Mouse (Mus musculus): ENCODE data around the gene Tshr.

Gene Tshr

DNA sequence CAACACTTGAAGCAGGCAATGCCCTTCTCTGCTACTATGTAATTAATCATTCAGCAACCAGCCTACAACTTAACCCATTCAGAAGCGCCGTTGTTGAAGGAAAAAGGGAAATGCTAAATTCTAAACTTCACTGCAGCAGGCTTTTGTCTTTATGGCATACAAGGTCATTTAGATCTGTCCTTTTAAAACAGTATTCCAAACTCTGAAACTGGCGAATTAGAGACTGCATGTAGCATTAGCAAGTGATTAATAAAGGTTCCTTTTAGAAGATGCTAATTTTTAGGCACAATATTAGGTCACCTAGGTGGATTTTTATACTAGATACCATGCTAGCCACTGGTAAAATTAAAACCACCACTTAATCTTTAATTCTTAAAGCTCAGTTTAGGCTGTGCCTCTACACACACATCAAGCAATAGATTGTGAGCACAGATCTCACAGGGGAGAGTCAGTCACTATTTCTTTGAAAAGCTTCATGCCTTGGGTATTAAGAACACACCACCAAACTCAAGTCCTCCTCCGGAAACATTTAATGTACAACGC, 203.2 kb downstream of the Tshr start:
- in situ Hi-C loops (cut with MboI, MseI): no loop called here

- in situ Hi-C loops (cut with MboI, MseI): no loop called here
Measured at GRCm38 (mm10) chr12:91588176-91588669, 203.9 kb downstream of the Tshr start.

DNA sequence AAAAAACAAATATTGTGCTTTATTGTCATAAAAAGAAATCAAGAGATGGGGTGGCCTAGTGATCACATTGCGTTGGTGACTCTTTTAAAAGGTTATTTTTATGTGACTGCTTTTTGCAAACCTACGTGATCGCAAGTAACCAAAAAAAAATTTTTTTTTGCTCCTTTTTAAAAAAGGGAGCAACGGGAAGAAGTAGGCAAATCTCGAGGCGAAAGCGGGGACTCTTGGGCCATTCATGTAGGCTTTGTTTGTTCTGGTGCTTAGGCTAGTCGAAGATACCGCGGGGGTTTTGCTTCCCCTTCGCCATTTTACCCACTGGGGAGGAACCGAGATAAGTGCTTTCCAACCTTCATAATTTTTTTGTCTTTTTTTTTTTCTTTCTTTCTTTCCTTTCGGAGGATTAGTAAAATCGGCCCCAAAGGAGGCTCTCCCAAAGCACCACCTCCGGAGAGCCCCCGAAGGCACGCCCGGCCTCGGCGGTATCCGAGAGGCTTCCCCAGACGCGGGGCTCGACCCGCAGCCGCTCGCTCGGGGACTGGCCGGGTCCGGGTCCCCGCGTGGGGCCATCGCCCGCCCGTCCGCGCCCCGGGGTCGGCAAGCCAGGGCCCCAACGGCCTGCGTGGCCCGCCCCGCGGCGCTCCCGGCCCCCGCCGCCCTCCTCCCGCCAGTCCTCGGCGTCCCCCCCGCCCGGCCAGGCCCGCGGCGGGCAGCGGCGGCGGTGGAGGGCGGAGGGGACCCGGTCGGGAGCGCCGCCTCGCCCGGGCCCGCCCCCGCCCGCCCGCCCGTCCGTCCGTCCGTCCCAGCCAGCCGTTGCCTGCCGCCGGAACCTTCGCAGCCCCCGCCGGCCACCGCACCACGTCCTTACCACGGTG, 204.5 kb downstream of the Tshr start:
- in situ Hi-C loops (cut with MboI, MseI): no loop called here

DNA sequence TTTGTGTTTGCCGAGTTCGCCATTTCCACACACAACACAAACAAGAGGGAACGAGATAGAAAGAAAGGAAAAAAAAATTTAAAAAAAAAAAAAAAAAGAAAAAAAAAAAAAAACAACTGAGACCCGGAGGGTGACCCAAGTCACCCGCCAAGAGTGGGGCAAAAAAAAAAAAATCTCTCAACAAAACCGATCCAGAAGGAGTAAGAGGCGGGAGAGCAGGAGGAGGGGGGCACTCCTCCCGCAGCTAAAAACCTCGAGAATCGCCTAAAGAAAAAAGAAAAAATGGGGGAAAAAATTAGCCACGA, 205.1 kb downstream of the Tshr start:
- in situ Hi-C loops (cut with MboI, MseI): no loop called here

DNA sequence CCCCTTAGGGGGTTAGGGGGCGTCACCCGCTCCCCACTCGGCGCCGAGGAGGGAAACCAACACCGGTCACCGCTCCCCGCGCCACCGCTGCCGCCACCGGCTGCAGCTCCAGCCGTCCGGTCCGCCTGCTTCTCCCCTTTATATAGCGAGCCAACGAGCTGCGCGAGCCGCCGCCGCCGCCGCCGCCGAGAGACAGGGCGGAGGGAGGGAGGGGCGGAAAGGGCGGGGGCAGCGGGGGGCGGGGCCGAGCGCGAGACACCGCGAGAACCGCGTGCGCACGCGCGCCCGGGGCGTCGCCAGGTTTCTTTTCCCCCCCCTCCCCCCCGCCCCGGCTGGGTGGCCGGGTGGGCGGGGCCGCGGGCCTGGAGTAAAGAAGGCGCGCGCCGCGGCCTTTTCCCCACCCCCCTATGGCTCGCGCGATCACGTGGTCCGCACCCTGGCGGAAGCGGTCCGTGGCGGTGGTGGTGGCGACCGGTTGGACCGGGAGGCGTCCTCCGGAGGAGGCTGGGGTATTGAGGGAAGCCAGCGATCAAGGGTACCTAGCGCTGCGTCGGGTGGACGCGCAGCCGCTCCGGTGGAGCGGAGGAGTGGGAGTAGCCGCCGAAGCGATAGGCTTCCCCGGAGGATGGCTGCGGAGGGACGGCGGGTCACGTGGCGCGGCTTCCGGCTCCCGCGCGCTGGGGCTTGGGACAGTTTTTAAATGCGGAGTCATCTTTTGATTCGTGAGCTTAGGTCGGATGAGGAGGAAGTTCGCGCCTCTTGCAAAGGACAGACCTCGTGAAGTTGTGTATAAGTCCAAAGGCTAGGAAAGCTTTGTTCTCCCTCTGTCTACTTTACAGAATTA, 205.7 kb downstream of the Tshr start, which contains the start of gene Gtf2a1:
Gene Gtf2a1, minus strand, starts transcription at position 641 of the 844 bp plus-strand sequence.
- in situ Hi-C loops (cut with MboI, MseI): no loop called here

GRCm38 (mm10) chr12:91590716-91591115, 206.4 kb downstream of the Tshr start:
- in situ Hi-C loops (cut with MboI, MseI): no loop called here

DNA sequence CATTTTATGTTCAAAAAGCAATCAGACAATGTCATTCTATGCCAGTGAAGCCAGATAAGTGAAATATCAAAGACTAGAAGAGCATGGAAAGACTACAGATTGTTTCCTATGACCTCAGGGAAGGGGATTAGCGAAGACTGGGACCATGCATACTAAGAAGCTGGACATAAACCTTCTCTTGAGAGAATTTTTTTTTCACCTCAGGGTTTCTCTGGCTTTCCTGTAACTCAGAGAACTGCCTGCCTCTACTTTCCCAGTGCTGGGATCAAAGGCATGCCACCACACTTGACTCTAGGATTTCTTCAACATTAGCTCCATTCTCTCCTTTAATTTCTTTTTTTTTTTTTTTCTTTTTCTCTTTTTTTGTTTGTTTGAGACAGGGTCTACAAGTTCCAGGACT, 206.8 kb downstream of the Tshr start:
- in situ Hi-C loops (cut with MboI, MseI): no loop called here

- in situ Hi-C loops (cut with MboI, MseI): no loop called here
Measured at GRCm38 (mm10) chr12:91592128-91592527, 207.8 kb downstream of the Tshr start.
